8 mouse cellular contexts compared by ENCODE assay signal in the genomic region with DNA sequence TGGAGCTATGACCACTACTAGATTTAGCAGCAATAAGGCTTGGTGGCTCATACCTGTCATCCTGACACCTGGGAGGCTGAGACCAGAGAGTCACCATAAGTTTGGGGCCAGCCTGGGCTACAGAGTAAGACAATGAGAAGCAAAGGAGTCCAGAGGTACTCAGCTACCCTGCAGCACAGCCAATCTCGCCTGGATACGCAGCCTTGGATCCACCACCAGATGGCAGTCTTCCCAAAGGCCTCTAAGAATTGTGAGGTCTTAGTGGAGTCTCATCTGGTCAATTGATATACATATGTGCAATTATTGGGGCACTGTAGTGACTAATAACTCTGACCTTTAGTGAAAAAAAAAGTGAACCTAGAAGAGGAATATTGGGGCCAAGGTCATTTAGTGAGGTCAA. TPM values are rescaled to one million over a fixed set of nuclear protein-coding genes. Genes with fewer than 3 reads are reported as not detected.
DNase-seq lines count a peak whose midpoint lies in the region; ATAC-seq and TF ChIP-seq lines count a peak whose summit lies in the region.

No protein-coding gene starts in this region.

- H3K9me3 ChIP-seq in heart, embryonic 11.5 days (replicated peaks; ENCODE audit: control insufficient read depth, low read length), result no peaks in the 10 kb centered on the region
- no peaks in the 10 kb centered on the region for H3K9me3 ChIP-seq in heart, embryonic 12.5 days (replicated peaks)
- H3K9me3 ChIP-seq in kidney, postnatal 0 days (replicated peaks; ENCODE audit: low read length), result no peaks in the 10 kb centered on the region

- no peak for ATAC-seq in heart, embryonic 11.5 days (replicated peaks; ENCODE audit: insufficient number of reproducible peaks, low FRiP score, low TSS enrichment)
- ATAC-seq in heart, embryonic 12.5 days (ENCODE audit: insufficient number of reproducible peaks, low FRiP score), result peak; percentile 18; the same call in 1 of the 2 replicates
- peak; percentile 15; the same call in 1 of the 2 replicates for ATAC-seq in kidney, postnatal 0 days (replicated peaks; ENCODE audit: low FRiP score, low read depth)
- peak; percentile 89 for ATAC-seq in megakaryocyte, adult 5-6 weeks (ENCODE audit: poor library complexity, severe bottlenecking)

- WGBS in heart, adult 2 months, result 19% methylated on average over 2 of the region's 2 CpGs
- 20% methylated on average over 2 of the region's 2 CpGs for WGBS in heart, embryonic 11.5 days (ENCODE audit: insufficient replicate concordance)
- WGBS in heart, embryonic 12.5 days, result 26% methylated on average over 2 of the region's 2 CpGs
- 19% methylated on average over 2 of the region's 2 CpGs for WGBS in kidney, postnatal 0 days

- TF ChIP-seq POLR2A in heart, adult 2 months (IDR thresholded peaks at IDR 0.05; ENCODE audit: insufficient read depth, low read depth, low read length), result no peak

- 0 out of 2 replicates have a peak, but pooled peaks cover 1% of the 10 kb centered on the region for H3K79me2 ChIP-seq in heart, adult 2 months (replicated peaks; ENCODE audit: control insufficient read depth, insufficient read depth, low read length)

- no peak overlapping the region for H3K4me2 ChIP-seq in heart, embryonic 11.5 days
- H3K4me2 ChIP-seq in heart, embryonic 12.5 days, result no peak overlapping the region
- no peak overlapping the region for H3K4me2 ChIP-seq in kidney, postnatal 0 days (ENCODE audit: low read length)

- intact Hi-C loops in heart, adult 2 months (cut with DNase I), result loop anchor here (1.0 kb wide), 1 partner anchor 44 kb away; no protein-coding TSS in a partner anchor

- DNase-seq in heart, adult 2 months, result peak; percentile 53 to 64
- DNase-seq in R1 (ENCODE audit: low read depth, low spot score), result peak; percentile 68
- peak; percentile 42 to 69 for DNase-seq in cerebellum, postnatal 4 days (ENCODE audit: low spot score in 2 of 2)
- peak; percentile 76 for DNase-seq in kidney, postnatal 0 days (ENCODE audit: low spot score)
- DNase-seq in right cerebral cortex, postnatal 4 days, result peak; percentile 58

- peaks cover 1% of the 10 kb centered on the region; the same call in 1 of the 2 replicates for H3K4me1 ChIP-seq in heart, adult 2 months (ENCODE audit: control insufficient read depth, insufficient read depth, low read length)
- peaks cover 10% of the 10 kb centered on the region for H3K4me1 ChIP-seq in heart, embryonic 11.5 days (ENCODE audit: control insufficient read depth, insufficient read depth, low read length)
- peaks cover 26% of the 10 kb centered on the region for H3K4me1 ChIP-seq in heart, embryonic 12.5 days (replicated peaks)
- H3K4me1 ChIP-seq in kidney, postnatal 0 days (replicated peaks; ENCODE audit: insufficient read depth, low read length), result no peaks in the 10 kb centered on the region

- 0 out of 2 replicates have a peak, but pooled peaks have one; percentile 16 for TF ChIP-seq EP300 in heart, adult 2 months (IDR thresholded peaks at IDR 0.05; ENCODE audit: insufficient read depth, low read depth, low read length)

- H3K27ac ChIP-seq in heart, adult 2 months, result no peak overlapping the region
- H3K27ac ChIP-seq in heart, embryonic 11.5 days (ENCODE audit: low read depth, low read length), result no peak overlapping the region
- H3K27ac ChIP-seq in heart, embryonic 12.5 days (ENCODE audit: poor library complexity, severe bottlenecking), result no peak overlapping the region
- H3K27ac ChIP-seq in kidney, postnatal 0 days, result no peak overlapping the region

- H3K27me3 ChIP-seq in heart, adult 2 months (ENCODE audit: control insufficient read depth, insufficient read depth, low read length), result no peaks in the 10 kb centered on the region
- H3K27me3 ChIP-seq in heart, embryonic 11.5 days (ENCODE audit: control insufficient read depth, insufficient read depth, low read length), result no peaks in the 10 kb centered on the region
- no peaks in the 10 kb centered on the region for H3K27me3 ChIP-seq in heart, embryonic 12.5 days (replicated peaks)
- H3K27me3 ChIP-seq in kidney, postnatal 0 days (ENCODE audit: insufficient read depth, low read length), result no peaks in the 10 kb centered on the region

- H3K4me3 ChIP-seq in heart, adult 2 months, result no peak overlapping the region
- H3K4me3 ChIP-seq in heart, embryonic 11.5 days (ENCODE audit: low read depth, low read length), result no peak overlapping the region
- no peak overlapping the region for H3K4me3 ChIP-seq in heart, embryonic 12.5 days
- H3K4me3 ChIP-seq in kidney, postnatal 0 days (replicated peaks; ENCODE audit: low read depth, low read length), result no peak overlapping the region

- no peak overlapping the region for H3K9ac ChIP-seq in heart, adult 2 months (ENCODE audit: low read depth, low read length)
- no peak overlapping the region for H3K9ac ChIP-seq in heart, embryonic 11.5 days (ENCODE audit: low read depth, low read length)
- H3K9ac ChIP-seq in heart, embryonic 12.5 days, result no peak overlapping the region
- H3K9ac ChIP-seq in kidney, postnatal 0 days (ENCODE audit: low read depth, low read length), result no peak overlapping the region

- peaks cover 4% of the 10 kb centered on the region for H3K36me3 ChIP-seq in heart, adult 2 months (ENCODE audit: control insufficient read depth, insufficient read depth, low read length)
- peaks cover 12% of the 10 kb centered on the region for H3K36me3 ChIP-seq in heart, embryonic 11.5 days (ENCODE audit: control insufficient read depth, insufficient read depth, low read length)
- peaks cover 52% of the 10 kb centered on the region for H3K36me3 ChIP-seq in heart, embryonic 12.5 days
- H3K36me3 ChIP-seq in kidney, postnatal 0 days (ENCODE audit: insufficient read depth, low read length), result peaks cover 58% of the 10 kb centered on the region

- peak; percentile 89 for TF ChIP-seq CTCF in heart, adult 2 months (IDR thresholded peaks at IDR 0.05)
- peak; percentile 85 for TF ChIP-seq CTCF in kidney, postnatal 0 days (IDR thresholded peaks at IDR 0.05; ENCODE audit: low read depth)

RNA-seq across cellular contexts. Expression of gene Rab20, which starts 58.9 kb away (rescaled TPM):
- 10 to 100 TPM; 17.8 to 27.4 TPM for total RNA-seq in heart, adult 2 months (2021)
- 40.9 and 46.8 TPM in 2 replicates for polyA plus RNA-seq in heart, adult 2 months (2012; rRNA removed)
- 20.9 and 25.4 TPM in 2 replicates for polyA plus RNA-seq in heart, embryonic 11.5 days (2014; fragmentation: Nextera tagmentation; extraction: Ambion mirVana)
- 20.2 and 23.5 TPM in 2 replicates for polyA plus RNA-seq in heart, embryonic 12.5 days (2016; fragmentation: Nextera tagmentation; extraction: Ambion mirVana)
- 44.3 and 48.0 TPM in 2 replicates for polyA plus RNA-seq in kidney, postnatal 0 days (2015; fragmentation: Nextera tagmentation; extraction: Ambion mirVana)
- total RNA-seq in megakaryocyte, adult 5-6 weeks (2015), result 2.5 and 3.5 TPM in 2 replicates
- total RNA-seq in megakaryocyte, adult 5-6 weeks (2017), result 3.3 and 7.7 TPM in 2 replicates
